Mouse (Mus musculus) NIH3T3 (cell line): Measurements from ENCODE around the gene Dnajc10.

Experiments
- DNase-seq: peaks from one replicate; pipeline ENCODE4 v3.0.0-alpha.2; 2012; ENCODE audit warnings: low read depth

Dnajc10 gene

DNA sequence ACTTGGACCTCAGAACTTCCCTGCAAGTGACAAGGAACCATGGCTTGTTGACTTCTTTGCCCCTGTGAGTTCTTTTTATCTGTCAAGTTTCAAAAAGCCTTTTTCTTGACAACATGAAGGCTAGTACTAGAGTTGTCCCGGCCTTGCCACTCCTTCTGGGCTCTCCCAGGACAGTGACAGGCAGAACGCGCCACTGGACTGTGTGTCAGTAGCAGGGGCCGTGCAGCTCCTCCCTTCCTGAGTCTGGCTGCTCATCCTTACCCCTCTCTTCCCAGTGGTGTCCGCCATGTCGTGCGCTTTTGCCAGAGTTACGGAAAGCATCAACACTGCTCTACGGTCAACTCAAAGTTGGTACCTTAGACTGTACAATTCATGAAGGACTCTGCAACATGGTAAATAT, 25.3 kb downstream of the Dnajc10 start:
- DNase-seq: no peak

DNA sequence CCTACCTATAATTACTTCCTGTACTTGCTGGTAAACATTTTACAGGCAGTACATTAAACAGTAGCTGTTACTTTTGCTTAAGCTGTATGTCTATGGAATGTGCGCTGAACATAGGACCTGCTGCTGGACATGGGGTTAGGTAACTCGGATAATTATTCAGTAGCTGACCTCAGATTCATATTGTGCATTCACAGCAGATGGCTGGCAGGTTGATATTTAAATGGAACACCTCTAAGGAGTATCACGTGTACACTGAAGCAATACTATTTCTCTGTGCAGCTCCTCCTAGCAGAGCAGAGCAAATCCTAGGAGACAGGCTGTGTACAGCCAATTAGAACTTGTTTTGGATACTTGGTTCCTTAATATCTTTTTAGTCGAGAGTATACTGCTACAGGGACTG, 39.3 kb downstream of the Dnajc10 start:
- DNase-seq: no peak

DNA sequence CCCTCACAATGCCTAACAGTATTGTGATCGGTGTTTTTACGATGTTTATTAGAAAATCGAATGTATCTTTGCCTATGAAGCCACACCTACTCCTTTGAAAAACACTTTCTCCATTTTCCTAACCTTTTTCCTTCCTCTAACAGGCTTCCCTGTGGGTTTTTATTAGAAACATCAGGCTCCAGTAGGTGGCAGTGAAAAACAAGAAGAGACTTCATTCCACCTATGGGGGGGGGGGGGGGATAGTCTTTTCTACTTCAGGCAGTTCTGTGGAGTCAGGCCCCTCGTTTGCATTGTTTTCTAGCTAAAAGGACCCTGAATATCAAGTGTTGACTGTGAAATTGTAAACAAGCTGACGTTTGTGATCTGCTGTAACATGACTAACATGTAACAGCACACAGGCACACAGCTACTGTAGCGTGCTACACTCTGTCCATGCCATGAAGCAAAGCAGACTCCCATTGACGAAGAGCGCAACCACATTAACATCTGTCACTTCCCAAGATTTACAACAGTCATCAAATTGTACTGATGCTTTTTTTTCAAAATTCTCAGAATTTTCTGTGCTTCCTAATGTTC, 41.5 kb downstream of the Dnajc10 start:
- peak; percentile 64 for DNase-seq

DNA sequence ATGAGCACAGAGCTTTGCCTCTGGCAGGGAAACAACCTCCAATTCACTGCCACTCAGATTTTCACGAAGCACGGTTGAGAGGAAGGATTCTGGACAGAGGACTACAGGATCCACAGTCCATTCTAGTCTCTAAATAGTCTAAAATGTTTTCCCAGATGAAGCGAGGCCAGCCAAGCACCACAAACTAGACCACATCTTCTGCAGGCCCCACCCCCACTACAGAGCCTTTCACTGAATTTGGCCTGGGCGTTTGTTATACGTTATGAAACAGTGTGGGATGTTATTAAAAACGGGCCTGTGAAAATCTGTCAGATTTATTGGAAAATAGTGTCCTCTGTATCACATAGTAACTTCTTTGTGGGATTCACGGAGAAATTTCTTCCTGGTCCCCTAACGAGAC, 56.2 kb downstream of the Dnajc10 start:
- DNase-seq: no peak

DNA sequence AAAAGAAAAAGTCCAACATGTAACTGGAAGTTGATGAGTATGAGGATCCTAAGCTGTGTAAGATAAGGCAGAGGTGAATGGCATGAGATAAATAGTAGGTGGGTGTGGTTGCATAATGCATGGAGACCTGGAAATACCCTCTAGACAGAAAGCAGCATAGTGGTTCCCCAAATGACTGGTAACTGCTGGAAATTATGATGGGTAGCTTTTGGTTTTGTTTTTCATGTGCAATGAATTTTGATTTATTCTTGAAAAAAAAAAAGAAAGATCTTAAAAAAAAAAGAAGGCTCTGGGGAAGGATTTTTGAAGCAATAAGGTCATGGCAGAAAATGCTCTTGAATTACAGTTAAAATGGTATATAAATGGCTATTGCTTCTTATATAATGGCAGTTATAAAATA, 59.6 kb downstream of the Dnajc10 start:
- no peak for DNase-seq

DNA sequence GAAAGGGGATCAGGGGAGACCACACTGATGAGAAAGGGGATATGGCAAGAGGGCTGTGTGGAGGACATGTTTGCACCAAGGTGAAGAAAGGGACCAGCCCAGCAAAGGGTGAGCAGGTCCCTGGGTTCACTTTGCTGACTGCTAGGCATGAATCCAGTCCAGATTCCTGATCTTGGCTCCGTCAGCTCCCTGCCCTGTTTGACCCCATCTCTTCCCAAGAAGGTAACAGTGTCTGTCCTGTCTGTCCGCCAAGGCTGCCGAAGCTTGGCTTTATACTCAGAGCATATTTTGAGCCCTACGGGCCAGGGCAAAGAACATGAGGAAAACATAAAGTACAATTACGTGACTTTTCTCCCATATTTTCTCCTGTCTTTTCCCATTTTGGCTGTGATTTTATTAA, 64.6 kb downstream of the Dnajc10 start:
- no peak for DNase-seq

DNA sequence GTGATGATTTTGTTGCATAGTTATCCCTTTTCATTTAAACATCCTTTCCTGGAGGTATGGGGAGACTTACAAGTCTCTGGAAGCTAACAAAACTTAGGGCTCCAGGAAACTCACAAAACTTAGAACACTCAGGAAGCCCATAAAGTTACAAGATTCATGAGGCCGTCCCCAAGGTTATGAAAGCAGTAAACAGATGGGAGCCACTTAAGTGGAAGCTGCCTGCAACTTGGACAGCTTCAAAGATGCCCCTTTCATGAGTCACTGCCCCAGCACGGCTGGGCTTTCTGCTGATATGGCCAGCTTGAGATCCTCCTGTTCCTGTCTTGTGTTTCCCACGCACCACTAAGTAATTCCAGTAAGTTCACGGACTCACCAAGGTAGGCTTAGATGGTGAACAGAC, 69.2 kb downstream of the Dnajc10 start:
- DNase-seq: peak; percentile 13

DNA sequence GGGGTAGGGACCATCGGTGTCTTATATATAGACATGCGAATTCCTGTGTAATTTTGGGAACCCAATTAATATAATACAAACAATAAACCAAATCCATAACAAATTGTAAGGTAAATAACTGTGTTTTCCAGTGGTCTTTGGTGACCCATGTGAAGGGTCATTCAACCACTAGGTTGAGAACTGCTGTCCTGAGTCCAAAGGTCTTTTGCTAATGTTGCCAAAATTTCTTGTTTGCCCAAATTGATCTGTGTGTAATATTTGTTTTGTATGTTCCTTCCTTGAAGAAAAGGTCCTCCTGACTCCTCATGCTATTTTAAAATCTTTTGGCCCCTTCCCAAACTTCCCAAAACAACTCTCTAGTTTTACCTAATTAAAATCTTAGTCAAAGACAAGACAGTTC, 71.0 kb downstream of the Dnajc10 start:
- DNase-seq: no peak

DNA sequence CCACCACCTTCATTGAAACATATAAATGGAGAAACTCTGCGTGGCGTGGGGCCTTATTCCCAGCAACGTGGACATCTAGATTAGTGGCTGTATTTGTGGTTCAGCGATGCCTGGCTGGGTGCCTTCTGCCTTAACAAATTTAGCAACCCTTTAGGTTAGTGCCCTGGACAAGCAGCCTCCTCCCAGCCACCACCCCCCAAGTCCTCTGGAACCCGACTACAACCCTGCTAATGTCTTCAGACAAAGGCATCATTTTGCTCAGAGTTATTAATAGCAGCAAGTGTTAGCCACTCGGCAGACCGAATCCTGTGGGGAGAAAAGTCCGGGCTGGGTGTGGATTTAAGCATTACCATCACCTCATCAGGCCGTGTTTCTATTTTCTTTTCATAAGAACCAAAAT, 72.4 kb downstream of the Dnajc10 start:
- no peak for DNase-seq

DNA sequence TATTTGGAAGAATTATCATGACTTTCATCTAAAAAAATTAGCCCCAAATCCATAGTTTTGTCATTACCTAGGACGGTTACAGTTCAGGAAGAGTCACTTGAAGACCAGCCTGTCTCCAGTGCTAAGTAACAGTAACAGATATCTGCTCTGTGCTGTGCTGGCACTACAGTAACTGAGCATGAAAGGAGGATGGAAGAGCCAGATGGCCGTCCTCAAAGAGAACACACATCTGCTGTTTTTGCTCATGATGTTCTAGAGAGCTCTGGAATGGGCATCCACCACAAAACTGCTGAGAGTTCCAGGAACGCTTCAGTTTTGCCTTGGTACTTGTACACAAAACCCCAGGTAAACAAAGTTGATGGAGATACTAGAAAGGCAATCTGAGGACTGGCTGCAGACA, 73.1 kb downstream of the Dnajc10 start:
- no peak for DNase-seq

DNA sequence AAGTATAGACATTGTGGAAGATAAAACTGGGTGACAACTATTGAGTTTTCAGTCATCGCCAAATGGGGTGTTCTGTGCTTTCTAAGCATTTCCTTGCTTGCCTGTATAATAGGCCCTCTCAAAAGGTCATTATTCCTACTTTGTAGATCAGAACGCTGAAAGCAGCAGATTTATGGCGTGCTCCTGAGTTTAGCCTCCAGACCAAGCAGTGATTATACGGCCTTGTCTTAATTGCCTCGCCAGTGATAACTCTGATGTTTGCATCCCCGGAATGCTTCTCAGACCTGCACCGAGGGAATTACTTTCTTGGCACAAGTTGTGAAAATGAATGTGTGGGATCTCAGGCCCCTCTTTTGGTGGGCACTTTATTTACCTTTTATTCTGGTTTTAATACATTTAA, 80.8 kb downstream of the Dnajc10 start:
- no peak for DNase-seq

DNA sequence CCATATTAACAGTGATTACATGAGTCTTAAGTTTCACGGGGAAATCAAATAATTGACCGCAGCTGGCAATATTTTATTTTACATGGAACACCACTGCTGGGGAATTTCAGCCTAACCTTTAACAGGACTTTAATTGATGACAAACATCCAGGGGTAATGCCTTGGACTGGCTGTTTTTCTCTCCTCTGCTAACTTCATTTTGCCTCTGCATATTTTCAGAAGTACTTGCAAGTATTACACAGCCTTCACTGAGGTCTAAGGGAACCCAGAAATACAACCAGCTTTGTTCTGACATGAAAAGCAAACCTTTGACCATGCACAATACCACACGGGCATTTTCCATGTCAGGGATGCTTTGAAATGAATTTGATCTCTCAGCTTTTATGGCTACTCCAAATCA, 81.6 kb downstream of the Dnajc10 start:
- DNase-seq: no peak

DNA sequence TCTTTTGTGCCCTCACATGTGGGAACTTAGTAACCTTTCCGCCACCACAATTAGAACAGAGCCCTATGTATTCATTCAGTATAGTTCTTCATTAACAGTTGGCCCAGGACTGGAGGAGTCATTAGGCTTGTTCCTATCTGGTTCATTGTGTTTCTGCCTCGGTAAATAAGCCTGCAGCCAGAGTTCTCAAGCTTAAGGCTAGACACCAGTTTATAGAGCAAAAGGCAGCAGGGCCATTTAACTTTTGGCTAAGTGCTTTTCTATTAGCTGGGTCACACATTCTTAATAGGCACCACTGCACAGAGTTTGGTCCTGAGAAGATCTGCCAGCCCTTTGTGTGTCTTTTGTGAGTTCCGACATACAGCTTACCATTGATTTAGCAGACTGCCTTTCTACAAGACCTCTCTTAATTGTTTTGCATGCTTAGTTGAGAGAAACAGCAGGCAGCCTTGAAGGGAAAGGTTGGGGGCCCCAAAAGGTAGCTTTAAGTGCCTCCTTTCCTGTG, 83.4 kb downstream of the Dnajc10 start:
- no peak for DNase-seq
